ENCODE assay signal across 10 mouse cellular contexts in the genomic region with DNA sequence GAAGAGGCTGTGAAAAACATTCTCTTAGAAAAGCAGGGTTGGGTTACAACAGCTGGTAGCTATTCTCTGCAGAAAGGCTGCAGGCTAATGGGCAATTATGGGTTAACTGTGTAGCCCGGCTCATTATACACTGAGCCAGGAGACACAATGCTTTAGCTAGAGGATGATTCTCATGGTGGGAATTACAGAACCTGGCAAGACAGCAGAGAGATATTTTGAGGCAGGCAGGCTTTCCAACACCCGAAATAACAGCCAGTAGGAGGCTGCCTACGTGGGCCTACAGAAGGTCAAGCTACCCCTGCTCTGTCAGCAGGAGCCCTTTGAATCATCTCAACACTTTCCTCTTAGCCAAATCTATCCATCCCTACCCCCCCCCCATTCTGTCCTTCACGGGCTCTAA.
DNase-seq lines count a peak whose midpoint lies in the region; ATAC-seq lines count a peak whose summit lies in the region.
"Had no signal": no experiment of that assay in that cellular context is flagged by ENCODE, and none has a peak within 500 bp of the region (broad histone marks: within the 10 kb centered on the region; RNA-seq: fewer than 3 reads in every experiment).

No protein-coding gene starts in this region.

- DNase-seq in cerebellum, adult 11 months = no peak
- peak; percentile 14 to 45 for DNase-seq in left cerebral cortex, postnatal 14 days (ENCODE audit: low spot score in 2 of 2)
- DNase-seq in left cerebral cortex, postnatal 4 days = no peak
- peak; percentile 8 to 9 for DNase-seq in frontal cortex, postnatal 14 days (ENCODE audit: low spot score in 2 of 2)
- peak; percentile 7 for DNase-seq in right cerebral cortex, postnatal 25 days
- DNase-seq in spleen, postnatal 14 days (ENCODE audit: low spot score in 2 of 2) = no peak
- DNase-seq: adrenal gland, postnatal 36 days had no signal

- intact Hi-C loops in left cerebral cortex, postnatal 14 days (cut with DNase I) = no loop called here
- intact Hi-C loops in left cerebral cortex, postnatal 4 days (cut with DNase I) = no loop called here

- ATAC-seq in cerebellum, adult (ENCODE audit: insufficient number of reproducible peaks, low FRiP score, low TSS enrichment) = peak; percentile 18; the same call in 1 of the 2 replicates
- no peak for ATAC-seq in erythroblast, adult 5-6 weeks (replicated peaks; ENCODE audit: low FRiP score, poor library complexity, severe bottlenecking)
- ATAC-seq: hindbrain, embryonic 16.5 days had no signal

Comparison
In these comparisons a context has a peak if more than half of its experiments do, and no peak if none do; other contexts are left out.
1. DNase-seq: peak in left cerebral cortex, postnatal 14 days (2 of 2), frontal cortex, postnatal 14 days (2 of 2) and right cerebral cortex, postnatal 25 days (single experiment); none in cerebellum, adult 11 months (single experiment), left cerebral cortex, postnatal 4 days (single experiment) and spleen, postnatal 14 days (0 of 2).